Comparison of ENCODE assay signal across 16 mouse cellular contexts in the genomic region with DNA sequence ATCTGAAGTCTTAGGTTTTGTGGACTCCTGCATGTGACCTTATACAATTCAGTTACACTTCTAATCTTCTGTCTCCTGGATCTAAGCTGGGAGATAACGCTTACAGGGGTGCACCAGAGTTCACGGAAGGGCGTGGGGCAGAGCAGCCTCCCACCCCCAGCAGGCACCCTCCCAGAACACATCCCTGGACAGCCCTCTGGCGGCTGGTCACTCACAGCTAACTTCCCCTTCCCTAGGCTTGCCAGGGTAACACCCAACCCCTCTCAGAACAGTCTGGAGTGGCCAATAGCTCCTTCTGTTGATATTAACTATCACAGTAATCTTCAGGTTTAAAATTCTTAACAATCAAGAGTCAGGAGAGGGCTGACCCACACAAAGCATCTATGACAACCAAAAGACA.
DNase-seq lines count a peak whose midpoint lies in the region; ATAC-seq and TF ChIP-seq lines count a peak whose summit lies in the region.
"Had no signal": no experiment of that assay in that cellular context is flagged by ENCODE, and none has a peak within 500 bp of the region (broad histone marks: within the 10 kb centered on the region; RNA-seq: fewer than 3 reads in every experiment).

No protein-coding gene starts in this region.

- 77% methylated on average over 4 of the region's 4 CpGs for WGBS in heart, embryonic 10.5 days
- WGBS in heart, postnatal 0 days, result 60% methylated on average over 4 of the region's 4 CpGs

- H3K4me1 ChIP-seq in heart, embryonic 10.5 days, result peaks cover 49% of the 10 kb centered on the region
- peaks cover 9 to 18% of the 10 kb centered on the region in 2 experiments for H3K4me1 ChIP-seq in MEL (ENCODE audit: control insufficient read depth in 1 of 2, insufficient read depth in 2 of 2, low read length in 2 of 2)
- peaks cover 16% of the 10 kb centered on the region; the same call in 1 of the 2 replicates for H3K4me1 ChIP-seq in heart, postnatal 0 days (ENCODE audit: control insufficient read depth, insufficient read depth)

- peaks cover 5% of the 10 kb centered on the region for H3K79me2 ChIP-seq in MEL (ENCODE audit: control insufficient read depth, insufficient read depth, low read length, poor library complexity)

- no peak for ATAC-seq in heart, postnatal 0 days (ENCODE audit: insufficient read depth, low read depth)

- peak in 1 of 2 experiments; percentile 48; a peak in 1 of 4 replicates for TF ChIP-seq EP300 in MEL (IDR thresholded peaks at IDR 0.05; ENCODE audit: low read depth in 1 of 2, low read length in 2 of 2)
- TF ChIP-seq EP300 in heart, postnatal 0 days (IDR thresholded peaks at IDR 0.05; ENCODE audit: low read depth), result no peak

- H3K9ac ChIP-seq in MEL (ENCODE audit: control insufficient read depth, low read depth, low read length, poor library complexity, severe bottlenecking), result no peak overlapping the region
- no peak overlapping the region for H3K9ac ChIP-seq in heart, postnatal 0 days (replicated peaks; ENCODE audit: low read depth, low read length)
- H3K9ac ChIP-seq: heart, embryonic 15.5 days; limb, embryonic 13.5 days had no signal

- TF ChIP-seq CTCF in MEL (IDR thresholded peaks at IDR 0.05 in 2 of 3, conservative IDR thresholded peaks at IDR 0.05 in 1 of 3; ENCODE audit: control insufficient read depth in 1 of 3, insufficient read depth in 1 of 3, low read depth in 2 of 3, low read length in 3 of 3, poor library complexity in 1 of 3, severe bottlenecking in 1 of 3), result no peak
- peak; percentile 3; the same call in 1 of the 2 replicates for TF ChIP-seq CTCF in heart, postnatal 0 days (IDR thresholded peaks at IDR 0.05; ENCODE audit: low read depth)

- H3K4me3 ChIP-seq in heart, embryonic 10.5 days, result no peak overlapping the region
- H3K4me3 ChIP-seq in MEL (ENCODE audit: control insufficient read depth in 1 of 2, insufficient read depth in 1 of 2, low read depth in 2 of 2, low read length in 2 of 2), result no peak overlapping the region
- H3K4me3 ChIP-seq in heart, postnatal 0 days (ENCODE audit: low read depth, low read length), result no peak overlapping the region
- H3K4me3 ChIP-seq: embryonic facial prominence, embryonic 10.5 days; forebrain, embryonic 10.5 days; heart, embryonic 15.5 days; limb, embryonic 13.5 days had no signal

- no peak overlapping the region for H3K4me2 ChIP-seq in heart, postnatal 0 days (ENCODE audit: low read depth, low read length)
- H3K4me2 ChIP-seq: heart, embryonic 15.5 days; limb, embryonic 13.5 days had no signal

- H3K27ac ChIP-seq in heart, embryonic 10.5 days, result no peak overlapping the region
- H3K27ac ChIP-seq in MEL (ENCODE audit: control insufficient read depth, low read depth, low read length), result no peak overlapping the region
- no peak overlapping the region for H3K27ac ChIP-seq in heart, postnatal 0 days (ENCODE audit: low read depth)
- H3K27ac ChIP-seq: embryonic facial prominence, embryonic 10.5 days; forebrain, embryonic 10.5 days; heart, embryonic 15.5 days; limb, embryonic 13.5 days had no signal

- H3K9me3 ChIP-seq in heart, embryonic 10.5 days, result no peaks in the 10 kb centered on the region
- H3K9me3 ChIP-seq in MEL (replicated peaks; ENCODE audit: insufficient read depth, low read length), result no peaks in the 10 kb centered on the region
- no peaks in the 10 kb centered on the region for H3K9me3 ChIP-seq in heart, postnatal 0 days (replicated peaks; ENCODE audit: control insufficient read depth, low read length)
- H3K9me3 ChIP-seq: embryonic facial prominence, embryonic 10.5 days; forebrain, embryonic 10.5 days; heart, embryonic 15.5 days; limb, embryonic 13.5 days had no signal

- peak; percentile 98 for DNase-seq in heart, adult 11 months
- DNase-seq in heart, embryonic 10.5 days (ENCODE audit: low spot score), result no peak
- DNase-seq in MEL (ENCODE audit: low read depth, low spot score), result no peak
- DNase-seq in heart, postnatal 0 days (ENCODE audit: low spot score), result no peak
- peak; percentile 68 for DNase-seq in lung, postnatal 14 days
- no peak for DNase-seq in spleen, adult 18-20 months
- no peak for DNase-seq in layer of hippocampus, postnatal 36 days
- DNase-seq in ovary, postnatal 14 days (ENCODE audit: low spot score), result no peak
- DNase-seq: adrenal gland, adult 2 months; cerebellum, adult 2 months; layer of hippocampus, adult 9-11 months; right cerebral cortex, postnatal 25 days had no signal

- H3K27me3 ChIP-seq in heart, embryonic 10.5 days (ENCODE audit: insufficient read depth, poor library complexity, severe bottlenecking), result no peaks in the 10 kb centered on the region
- H3K27me3 ChIP-seq in MEL (ENCODE audit: control insufficient read depth in 1 of 2, insufficient read depth in 2 of 2, low read length in 2 of 2), result no peaks in the 10 kb centered on the region
- no peaks in the 10 kb centered on the region for H3K27me3 ChIP-seq in heart, postnatal 0 days (ENCODE audit: control insufficient read depth, insufficient read depth, low read length)
- H3K27me3 ChIP-seq: heart, embryonic 15.5 days; limb, embryonic 13.5 days had no signal

- TF ChIP-seq POLR2A in MEL (IDR thresholded peaks at IDR 0.05; ENCODE audit: control insufficient read depth in 1 of 2, insufficient read depth in 1 of 2, low read depth in 1 of 2, low read length in 2 of 2, poor library complexity in 1 of 2), result no peak

- TF ChIP-seq RAD21 in MEL (IDR thresholded peaks at IDR 0.05; ENCODE audit: low read depth, low read length), result no peak

- peaks cover 21% of the 10 kb centered on the region for H3K36me3 ChIP-seq in heart, embryonic 10.5 days
- H3K36me3 ChIP-seq in MEL (ENCODE audit: control insufficient read depth in 1 of 2, insufficient read depth in 2 of 2, low read length in 2 of 2), result peaks cover 5 to 18% of the 10 kb centered on the region in 2 experiments
- H3K36me3 ChIP-seq in heart, postnatal 0 days (replicated peaks; ENCODE audit: control insufficient read depth, insufficient read depth, low read length), result 0 out of 2 replicates have a peak, but pooled peaks cover 4% of the 10 kb centered on the region
- H3K36me3 ChIP-seq: heart, embryonic 15.5 days had no signal

TF ChIP-seq in MEL, 35 proteins besides CTCF, POLR2A, EP300 and RAD21:
- TF ChIP-seq NELFE (IDR thresholded peaks at IDR 0.05; ENCODE audit: low read depth, low read length) (no peak), USF1 (IDR thresholded peaks at IDR 0.05; ENCODE audit: low read depth, low read length) (peak; percentile 34; the same call in 1 of the 2 replicates)
TF ChIP-seq in MEL: peak in this region for 1.

Comparison
In these comparisons a context has a peak if more than half of its experiments do, and no peak if none do; other contexts are left out.
1. DNase-seq: peak in heart, adult 11 months (single experiment) and lung, postnatal 14 days (single experiment); none in heart, embryonic 10.5 days (single experiment), MEL (single experiment), heart, postnatal 0 days (single experiment), spleen, adult 18-20 months (0 of 2), layer of hippocampus, postnatal 36 days (0 of 2) and ovary, postnatal 14 days (single experiment).